Comparison of ENCODE assay signal across 8 mouse cellular contexts in the genomic region with DNA sequence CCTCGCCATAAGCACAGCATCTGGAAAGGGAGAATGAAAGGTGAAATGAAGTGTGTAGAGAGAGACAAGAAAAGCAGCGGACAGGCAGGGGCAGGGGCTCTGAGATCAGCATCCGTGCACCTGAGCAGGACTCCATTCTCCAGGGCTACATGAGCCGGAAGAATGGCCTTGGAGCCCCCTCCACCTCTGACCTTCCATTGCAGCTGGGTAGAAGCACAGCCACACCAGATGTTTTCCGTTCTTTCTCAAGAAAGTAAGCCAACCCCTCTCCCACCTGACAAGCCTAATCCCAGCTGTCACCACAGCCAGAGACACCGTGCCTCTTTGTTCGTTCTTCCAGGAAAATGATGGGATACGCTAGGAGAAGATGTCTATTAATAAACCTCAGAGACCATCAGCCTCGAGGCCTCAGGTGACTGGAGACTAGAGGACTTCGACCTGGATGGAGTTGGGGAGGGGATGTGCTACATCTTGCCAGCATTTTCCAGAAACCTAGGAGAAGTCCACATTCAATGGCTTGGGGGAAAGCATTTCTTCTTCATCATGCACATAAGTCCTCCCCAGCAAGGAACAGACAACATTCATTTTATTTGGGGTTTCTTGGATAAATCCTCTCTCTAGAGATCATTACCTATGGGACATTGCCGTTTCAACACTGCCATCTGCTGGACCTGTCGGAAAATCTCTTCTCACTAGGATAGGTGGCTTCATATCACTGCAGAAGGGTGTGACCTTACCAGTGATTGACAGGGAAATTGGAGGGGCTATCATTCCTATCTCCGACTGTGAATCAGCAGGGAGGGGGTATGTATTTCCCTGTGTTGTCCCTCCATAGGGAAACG.
DNase-seq lines count a peak whose midpoint lies in the region; ATAC-seq lines count a peak whose summit lies in the region.

No protein-coding gene starts in this region.

- no peak overlapping the region for H3K4me3 ChIP-seq in embryonic facial prominence, embryonic 12.5 days
- no peak overlapping the region for H3K4me3 ChIP-seq in hindbrain, embryonic 15.5 days
- H3K4me3 ChIP-seq in midbrain, embryonic 11.5 days (ENCODE audit: low read depth, low read length) = no peak overlapping the region

- no peak overlapping the region for H3K4me2 ChIP-seq in embryonic facial prominence, embryonic 12.5 days (replicated peaks)
- no peak overlapping the region for H3K4me2 ChIP-seq in hindbrain, embryonic 15.5 days
- H3K4me2 ChIP-seq in midbrain, embryonic 11.5 days = no peak overlapping the region

- H3K27me3 ChIP-seq in embryonic facial prominence, embryonic 12.5 days = no peaks in the 10 kb centered on the region
- H3K27me3 ChIP-seq in hindbrain, embryonic 15.5 days = no peaks in the 10 kb centered on the region
- H3K27me3 ChIP-seq in midbrain, embryonic 11.5 days (ENCODE audit: control insufficient read depth, insufficient read depth, low read length) = no peaks in the 10 kb centered on the region

- DNase-seq in CD4-positive, CD25-positive, alpha-beta regulatory T cell, adult 2 months (ENCODE audit: low read depth, low spot score) = peak; percentile 2
- DNase-seq in adrenal gland, adult 8-10 months = peak; percentile 15
- peak; percentile 28 to 65 for DNase-seq in layer of hippocampus, postnatal 25 days (ENCODE audit: extremely low spot score in 1 of 2, low spot score in 1 of 2)
- DNase-seq in midbrain, embryonic 11.5 days (ENCODE audit: low spot score, missing footprints) = peak; percentile 87
- peak; percentile 13 to 25 for DNase-seq in urinary bladder, postnatal 36 days (ENCODE audit: low spot score in 2 of 2)

- H3K36me3 ChIP-seq in embryonic facial prominence, embryonic 12.5 days = no peaks in the 10 kb centered on the region
- H3K36me3 ChIP-seq in hindbrain, embryonic 15.5 days = no peaks in the 10 kb centered on the region
- no peaks in the 10 kb centered on the region for H3K36me3 ChIP-seq in midbrain, embryonic 11.5 days (ENCODE audit: control insufficient read depth, insufficient read depth, low read length)

- H3K9me3 ChIP-seq in embryonic facial prominence, embryonic 12.5 days = no peaks in the 10 kb centered on the region
- no peaks in the 10 kb centered on the region for H3K9me3 ChIP-seq in hindbrain, embryonic 15.5 days
- no peaks in the 10 kb centered on the region for H3K9me3 ChIP-seq in midbrain, embryonic 11.5 days (ENCODE audit: control insufficient read depth, low read length)

- 22% methylated on average over 14 of the region's 14 CpGs for WGBS in embryonic facial prominence, embryonic 12.5 days
- 59% methylated on average over 14 of the region's 14 CpGs for WGBS in hindbrain, embryonic 15.5 days
- WGBS in midbrain, embryonic 11.5 days = 63% methylated on average over 14 of the region's 14 CpGs

- peak overlapping the region; percentile 26; the same call in 1 of the 2 replicates for H3K27ac ChIP-seq in embryonic facial prominence, embryonic 12.5 days
- H3K27ac ChIP-seq in hindbrain, embryonic 15.5 days (replicated peaks) = no peak overlapping the region
- H3K27ac ChIP-seq in midbrain, embryonic 11.5 days (ENCODE audit: low read depth, low read length) = no peak overlapping the region

- H3K4me1 ChIP-seq in embryonic facial prominence, embryonic 12.5 days = peaks cover 8% of the 10 kb centered on the region; the same call in 1 of the 2 replicates
- no peaks in the 10 kb centered on the region for H3K4me1 ChIP-seq in hindbrain, embryonic 15.5 days (replicated peaks)
- H3K4me1 ChIP-seq in midbrain, embryonic 11.5 days (ENCODE audit: control insufficient read depth, insufficient read depth, low read length) = no peaks in the 10 kb centered on the region

- ATAC-seq in CD4-positive, CD25-positive, alpha-beta regulatory T cell, adult 4 months = no peak
- ATAC-seq in embryonic facial prominence, embryonic 12.5 days (ENCODE audit: insufficient number of reproducible peaks, insufficient read depth, low FRiP score, low TSS enrichment) = peak; percentile 25; the same call in 1 of the 2 replicates
- peak; percentile 79; the same call in 1 of the 2 replicates for ATAC-seq in hindbrain, embryonic 15.5 days (ENCODE audit: low FRiP score, low read depth)
- peak; percentile 61; the same call in 1 of the 2 replicates for ATAC-seq in midbrain, embryonic 11.5 days (ENCODE audit: low FRiP score)

- no peak overlapping the region for H3K9ac ChIP-seq in embryonic facial prominence, embryonic 12.5 days
- no peak overlapping the region for H3K9ac ChIP-seq in hindbrain, embryonic 15.5 days
- H3K9ac ChIP-seq in midbrain, embryonic 11.5 days (ENCODE audit: low read length) = no peak overlapping the region

Comparison
In these comparisons a context has a peak if more than half of its experiments do, and no peak if none do; other contexts are left out.
1. DNase-seq: peak in every context shown above with its lines; median percentile 87 in midbrain, embryonic 11.5 days; 46 in layer of hippocampus, postnatal 25 days; 19 in urinary bladder, postnatal 36 days; 15 in adrenal gland, adult 8-10 months; 2 in CD4-positive, CD25-positive, alpha-beta regulatory T cell, adult 2 months.